In genomic region chr16:91871188-91871587, GRCm38 (mm10) we compare ENCODE assay signal across 16 mouse cellular contexts.
"Had no signal": no experiment of that assay in that cellular context is flagged by ENCODE, and none has a peak within 500 bp of the region (broad histone marks: within the 10 kb centered on the region; RNA-seq: fewer than 3 reads in every experiment).

No protein-coding gene starts in this region.

- H3K27ac ChIP-seq: neural tube, embryonic 13.5 days; neural tube, embryonic 15.5 days; stomach, embryonic 15.5 days; stomach, postnatal 0 days had no signal

- H3K4me2 ChIP-seq: neural tube, embryonic 13.5 days; neural tube, embryonic 15.5 days; stomach, embryonic 15.5 days had no signal

- H3K27me3 ChIP-seq: neural tube, embryonic 13.5 days; neural tube, embryonic 15.5 days; stomach, embryonic 15.5 days had no signal

- H3K9me3 ChIP-seq: neural tube, embryonic 13.5 days; neural tube, embryonic 15.5 days; stomach, embryonic 15.5 days had no signal

- DNase-seq: retina, postnatal 1 day; right cerebral cortex, adult 18-20 months; right cerebral cortex, postnatal 14 days; right cerebral cortex, postnatal 25 days; right cerebral cortex, postnatal 4 days; spleen, adult 18-20 months; thymus, adult 18-20 months; thymus, adult 2 months; thymus, postnatal 14 days; thymus, postnatal 25 days; thymus, postnatal 36 days; thymus, postnatal 4 days had no signal

- H3K4me3 ChIP-seq: neural tube, embryonic 13.5 days; neural tube, embryonic 15.5 days; stomach, embryonic 15.5 days had no signal

- H3K9ac ChIP-seq: neural tube, embryonic 13.5 days; neural tube, embryonic 15.5 days; stomach, embryonic 15.5 days had no signal

- H3K4me1 ChIP-seq: stomach, embryonic 15.5 days had no signal
